Mouse (Mus musculus) ovary, postnatal 10 days (tissue): ENCODE measurements around the gene 2010300C02Rik.
"Not testable (repeated sequence)": the region's sequence is repeated elsewhere in the genome, so short reads cannot be mapped to it uniquely, and the experiment has no call there.

Source experiments
- DNase-seq: peaks from one replicate; pipeline ENCODE4 v3.0.0; 2022; ENCODE audit warnings: low spot score

Gene 2010300C02Rik

DNA sequence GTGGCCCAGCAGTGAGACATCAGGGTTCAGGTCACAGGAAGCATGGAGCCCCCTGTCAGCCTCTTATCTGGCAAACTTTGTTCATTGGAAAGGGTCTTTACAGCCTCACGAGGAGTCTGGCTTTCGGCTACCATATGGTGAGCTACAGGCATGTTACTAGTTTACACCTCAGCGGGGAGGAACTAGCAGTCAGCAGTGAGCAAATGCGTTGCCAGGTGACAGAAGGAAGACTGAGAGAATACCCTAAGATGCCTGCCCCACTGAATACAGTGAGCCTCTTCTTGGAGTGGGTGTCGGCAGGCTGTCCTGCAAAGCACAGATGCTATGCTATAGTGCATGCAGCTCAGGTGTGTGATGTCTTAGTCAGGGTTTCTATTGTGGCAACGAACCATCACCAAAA is 91.1 kb downstream of the 2010300C02Rik start:
- no peak for DNase-seq

DNA sequence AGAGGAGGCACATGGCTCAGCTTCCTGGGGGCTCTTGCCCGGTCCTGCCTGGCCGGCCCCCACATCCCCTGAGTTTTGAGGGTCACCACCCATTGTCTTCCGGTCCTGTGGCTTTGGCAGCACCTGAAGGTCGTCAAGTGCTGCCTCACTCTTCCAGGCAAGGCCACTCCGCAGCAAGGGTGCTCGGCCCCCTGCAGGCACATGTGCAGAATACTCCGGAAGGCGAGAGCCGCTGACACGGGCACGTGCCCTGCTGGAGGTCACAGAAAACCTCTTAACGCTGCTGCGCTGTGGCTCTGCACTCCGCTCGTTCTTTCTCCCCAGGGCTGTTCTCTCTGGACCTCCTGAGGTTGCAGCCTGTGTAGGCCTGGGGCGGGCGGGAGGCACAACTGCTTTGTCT is 95.7 kb downstream of the 2010300C02Rik start:
- DNase-seq = no peak

DNA sequence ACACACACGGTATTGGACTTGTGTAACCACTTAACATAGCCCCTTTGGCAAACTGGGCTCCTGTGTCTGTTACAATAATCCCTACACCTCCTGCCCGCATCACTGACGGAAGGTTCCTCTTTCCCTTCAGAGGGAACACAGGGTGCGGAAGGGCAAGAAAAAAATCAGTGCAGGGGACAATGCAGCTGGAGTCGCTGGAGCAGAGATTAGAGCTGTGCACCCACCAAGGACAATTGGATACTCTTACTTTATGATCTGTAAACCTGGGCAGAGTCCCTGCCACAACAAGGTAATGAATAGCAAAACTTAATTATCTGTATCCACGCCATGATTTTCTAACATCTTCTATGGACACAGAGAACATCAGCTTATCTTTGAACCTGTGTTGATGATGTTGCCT is 97.8 kb downstream of the 2010300C02Rik start:
- DNase-seq = no peak

DNA sequence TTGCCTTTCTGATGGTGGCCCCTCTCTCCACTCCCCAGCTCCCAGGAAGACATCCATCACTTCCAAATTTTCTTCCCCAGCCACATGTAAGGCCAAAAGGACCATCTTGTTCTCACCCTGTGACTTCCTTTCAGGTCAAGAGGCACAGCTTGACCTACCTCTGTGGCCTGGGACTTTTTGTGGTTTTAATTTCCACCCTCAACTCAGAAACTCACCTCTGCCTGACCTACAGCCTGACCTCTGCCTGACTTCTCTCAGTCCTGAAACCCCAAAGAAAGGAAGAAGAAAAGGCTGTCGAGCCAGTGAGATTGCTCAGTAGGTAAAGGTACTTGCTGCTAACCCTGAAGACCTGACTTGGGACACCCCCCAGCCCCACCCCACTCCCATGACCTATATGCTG is 100.3 kb downstream of the 2010300C02Rik start:
- no peak for DNase-seq

DNA sequence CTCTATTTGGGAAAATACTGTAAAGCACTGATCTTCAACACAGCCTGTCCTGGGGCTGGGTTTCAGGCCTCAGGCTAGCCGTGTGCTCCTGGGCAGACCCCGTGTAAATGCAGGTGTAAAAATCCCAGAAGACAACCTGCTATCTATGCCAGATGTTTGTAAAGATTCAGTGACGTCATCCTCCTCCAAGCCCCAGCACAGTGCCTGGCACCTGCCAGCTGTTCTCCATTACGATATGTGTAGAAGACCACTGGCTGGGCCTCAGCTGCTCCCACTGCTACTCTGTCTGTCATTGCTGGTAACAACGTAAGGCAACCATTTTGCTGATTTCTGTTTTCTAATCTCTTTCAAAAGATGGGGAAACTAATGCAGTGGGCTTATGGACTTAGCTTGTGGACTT is 102.8 kb downstream of the 2010300C02Rik start:
- no peak for DNase-seq

DNA sequence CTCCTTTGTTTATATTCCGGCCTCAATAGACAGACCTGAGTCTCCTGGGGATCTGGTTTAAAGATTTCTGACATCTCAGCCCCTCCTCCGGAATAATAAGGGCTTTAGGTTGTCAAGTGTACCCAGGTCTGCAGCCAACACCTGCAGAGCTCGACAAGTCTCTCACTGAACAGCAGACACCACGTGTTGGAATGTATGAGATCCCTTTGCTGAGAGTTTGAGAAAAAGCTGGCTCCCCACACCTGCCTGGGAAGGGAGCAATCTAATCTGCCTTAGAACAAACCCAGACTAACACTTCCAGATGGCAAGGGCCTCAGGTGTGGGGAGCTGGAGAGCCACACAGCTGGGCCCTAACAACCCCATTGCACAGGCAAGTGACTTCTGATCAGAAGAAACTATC is 103.3 kb downstream of the 2010300C02Rik start:
- no peak for DNase-seq

DNA sequence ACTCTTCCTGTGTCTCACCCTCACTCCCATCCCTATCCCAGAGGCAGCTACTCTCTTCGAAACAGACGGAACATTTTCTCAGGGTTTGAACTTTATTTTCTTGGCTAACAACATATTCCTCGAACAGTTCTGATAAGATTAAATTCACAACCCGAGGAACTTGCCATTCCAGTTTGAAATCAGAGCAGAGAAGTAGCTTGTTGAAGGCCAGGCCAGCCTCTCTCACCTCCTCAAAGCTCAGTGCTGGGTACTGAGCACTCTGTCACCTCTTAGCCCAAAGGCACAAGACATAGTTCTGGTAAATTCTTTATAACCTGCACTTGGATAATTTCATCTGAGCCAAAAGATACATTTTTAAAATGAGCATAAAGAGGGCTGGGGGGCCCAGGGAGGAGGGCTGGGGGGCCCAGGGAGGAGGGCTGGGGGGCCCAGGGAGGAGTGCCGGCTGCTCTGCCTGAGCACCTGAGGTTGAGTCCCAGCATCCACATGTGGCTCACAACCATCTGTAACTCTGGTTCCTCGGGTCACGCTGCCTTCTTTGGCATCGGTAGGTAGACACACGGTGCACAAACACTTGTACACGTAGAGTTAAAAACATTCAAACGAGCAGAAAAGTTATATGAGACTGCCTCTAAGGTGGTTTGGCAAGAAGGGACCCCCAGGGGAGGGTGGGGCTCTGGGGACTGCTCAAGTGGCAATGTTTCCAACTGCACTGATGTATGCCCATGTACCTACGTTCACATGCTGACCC is 104.4 kb downstream of the 2010300C02Rik start:
- no peak for DNase-seq

DNA sequence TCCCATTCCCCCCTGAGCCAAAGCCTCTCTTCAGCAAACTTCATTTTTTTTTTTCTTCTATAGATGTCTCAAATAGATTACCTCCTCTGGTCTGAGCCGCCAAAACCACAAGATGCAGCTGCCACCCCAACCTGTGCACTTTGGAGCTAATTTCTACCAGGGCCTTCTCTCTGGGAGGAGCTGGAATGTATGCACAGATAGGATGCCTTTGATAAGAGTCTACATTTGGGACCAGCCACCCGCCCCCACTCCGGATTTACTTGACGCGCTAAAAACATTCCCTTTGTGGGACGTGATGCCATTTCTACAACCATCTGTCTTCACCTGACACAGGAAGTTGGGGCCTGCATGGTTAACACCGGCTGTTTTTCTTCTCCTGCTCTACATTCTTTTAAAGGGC is 105.0 kb downstream of the 2010300C02Rik start:
- no peak for DNase-seq

DNA sequence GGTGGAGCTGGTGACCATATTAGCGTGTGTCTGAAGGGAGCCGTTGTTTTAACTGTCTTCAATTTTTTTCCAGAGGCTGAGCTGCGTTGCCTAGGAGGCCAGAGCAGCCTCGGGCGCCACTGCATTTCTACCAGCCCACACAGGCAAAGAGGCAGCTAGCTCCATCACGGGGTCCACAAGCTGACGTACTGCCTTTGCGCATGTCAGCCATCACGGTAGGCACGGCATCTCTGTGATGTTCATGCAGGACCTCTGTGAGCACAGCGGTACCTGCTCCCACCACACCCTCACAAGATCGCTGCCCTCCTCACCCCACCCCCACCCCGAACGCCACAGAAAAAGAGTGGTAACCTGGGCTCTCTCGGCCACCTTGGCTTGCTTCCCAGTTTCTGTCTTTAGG is 105.8 kb downstream of the 2010300C02Rik start:
- no peak for DNase-seq

DNA sequence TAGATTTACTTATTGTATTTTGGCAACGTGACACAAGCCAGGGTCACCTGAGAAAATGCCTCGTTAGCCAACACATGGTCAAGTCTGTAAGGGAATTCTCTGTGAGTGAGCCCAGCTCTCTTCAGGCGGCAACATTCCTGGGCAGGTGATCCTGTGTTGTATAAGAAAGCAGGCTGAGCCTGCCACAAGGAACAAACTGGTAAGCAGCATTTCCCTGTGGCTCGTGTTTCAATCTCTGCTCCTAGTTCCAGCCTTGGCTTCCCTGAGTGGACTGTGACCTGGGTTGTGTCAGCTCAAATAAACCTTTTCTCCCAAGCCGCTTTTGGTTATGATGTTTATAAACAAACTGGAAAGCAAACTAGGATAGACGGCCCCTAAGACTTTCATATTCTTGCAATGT is 108.9 kb downstream of the 2010300C02Rik start:
- DNase-seq = no peak

DNA sequence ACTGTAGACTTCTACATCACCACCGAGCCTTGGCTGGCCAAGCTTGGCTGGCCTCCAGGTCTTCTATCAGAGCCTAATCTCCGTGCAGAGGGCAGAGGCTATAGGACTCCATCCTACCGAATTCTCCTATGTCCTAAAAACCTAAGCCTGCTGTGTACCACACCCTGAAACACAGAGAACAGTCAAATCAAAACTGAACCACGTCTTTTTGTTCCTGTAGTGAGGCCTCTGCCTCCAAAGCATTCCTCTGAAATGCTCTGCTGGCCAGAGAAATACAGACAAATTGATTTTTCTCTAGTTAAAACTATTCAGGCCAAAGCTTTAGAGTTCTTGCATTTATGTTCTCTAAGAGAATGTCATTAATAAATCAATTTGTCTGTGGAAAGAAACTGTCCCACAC is 109.6 kb downstream of the 2010300C02Rik start:
- no peak for DNase-seq

DNA sequence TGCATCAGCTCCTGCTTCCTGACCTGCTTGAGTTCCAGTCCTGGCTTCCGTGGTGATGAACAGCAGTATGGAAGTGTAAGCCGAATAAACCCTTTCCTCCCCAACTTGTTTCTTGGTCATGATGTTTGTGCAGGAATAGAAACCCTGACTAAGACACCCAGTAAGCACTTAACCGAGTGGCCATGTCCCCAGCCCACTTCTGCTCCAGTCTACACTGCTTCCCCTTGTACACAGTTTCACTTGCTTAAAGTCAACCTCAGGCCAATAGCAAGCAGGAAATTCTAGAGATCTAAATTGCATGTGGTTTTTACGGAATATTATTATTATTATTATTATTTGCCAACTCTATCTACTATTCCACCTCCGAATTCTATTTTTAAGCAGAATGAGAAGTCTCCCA is 114.2 kb downstream of the 2010300C02Rik start:
- not testable (repeated sequence) for DNase-seq

DNA sequence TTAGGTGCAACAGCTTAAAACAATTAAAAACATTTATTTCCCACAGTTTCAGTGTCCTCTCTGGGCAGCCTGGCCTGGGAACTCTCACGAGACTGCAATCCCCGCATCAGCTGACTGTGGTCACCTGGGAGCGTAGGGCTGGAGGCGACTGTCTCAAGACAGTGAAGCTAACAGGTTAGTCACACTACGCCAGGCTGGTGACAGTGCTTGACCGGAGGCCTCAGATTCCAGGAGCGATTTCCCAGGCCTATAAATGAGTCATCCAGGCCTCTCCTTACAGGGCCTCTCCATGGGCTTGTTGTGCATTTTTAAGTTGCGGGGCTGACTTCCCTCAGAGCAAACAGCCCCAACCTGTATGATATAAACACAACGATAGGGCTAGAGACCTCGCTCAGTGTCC is 116.7 kb downstream of the 2010300C02Rik start:
- no peak for DNase-seq

DNA sequence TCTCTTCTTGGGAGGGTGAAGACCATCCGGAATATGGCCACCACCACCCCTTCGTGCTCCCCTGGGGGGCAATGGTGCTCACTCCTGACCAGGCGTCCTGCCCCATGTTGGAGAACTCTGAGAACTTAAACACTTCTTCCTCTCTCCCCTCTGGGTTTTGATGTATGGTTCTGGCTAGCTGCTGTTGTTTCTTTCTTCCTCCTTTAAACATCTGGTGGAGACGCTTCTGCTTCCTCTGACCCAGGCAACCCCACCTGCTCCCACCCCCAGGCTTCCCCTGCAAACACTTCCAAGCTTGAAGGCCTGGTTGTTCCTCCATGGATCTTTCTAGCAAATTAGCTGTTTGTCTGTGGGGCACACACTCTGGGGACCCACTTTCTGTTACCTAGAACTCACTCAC is 117.6 kb downstream of the 2010300C02Rik start:
- DNase-seq = no peak

DNA sequence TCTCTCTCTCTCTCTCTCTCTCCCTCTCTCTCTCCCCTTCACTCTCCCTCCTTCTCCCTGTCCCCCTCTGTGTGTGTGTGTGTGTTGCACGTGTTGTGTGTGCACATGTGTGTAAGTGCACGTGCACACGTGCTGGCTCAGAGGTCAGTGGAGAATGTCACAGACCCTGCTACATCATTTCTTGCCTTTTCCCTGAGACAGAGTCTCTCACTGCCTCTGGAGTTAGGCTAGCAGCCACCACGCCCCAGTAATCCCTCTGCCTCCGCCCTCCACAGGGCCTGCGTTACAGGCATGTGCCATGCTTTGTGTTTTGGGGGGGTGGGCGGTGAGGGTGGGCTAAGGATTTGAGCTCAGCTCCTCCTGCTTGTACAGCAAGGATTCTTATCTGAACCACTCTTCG is 118.4 kb downstream of the 2010300C02Rik start:
- no peak for DNase-seq

DNA sequence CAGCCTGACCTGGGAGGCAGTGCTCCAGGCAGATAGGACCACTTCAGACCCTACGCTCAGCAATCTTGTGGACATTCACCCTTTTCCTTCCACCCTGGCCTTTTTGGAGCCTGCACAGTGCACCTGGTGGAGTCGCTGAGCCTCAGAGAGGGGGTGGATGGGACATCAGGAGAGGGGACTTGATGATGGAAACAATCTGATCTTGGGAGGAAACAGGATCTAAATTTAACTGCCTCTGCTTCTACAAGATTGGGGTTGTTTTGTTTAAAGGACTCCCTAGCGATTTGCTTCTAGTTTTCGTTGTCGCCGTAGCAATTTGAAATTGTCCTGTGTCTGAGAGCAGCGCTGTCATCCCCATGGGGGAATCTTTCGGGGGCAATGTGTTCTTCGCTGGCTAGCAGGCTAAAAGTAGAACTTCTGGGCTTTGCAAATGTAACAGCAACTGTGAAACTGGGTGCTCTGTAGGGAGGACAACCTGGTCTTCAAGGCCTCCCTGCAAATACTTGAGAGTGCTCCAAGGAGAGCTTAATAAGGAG is 119.2 kb downstream of the 2010300C02Rik start:
- no peak for DNase-seq

DNA sequence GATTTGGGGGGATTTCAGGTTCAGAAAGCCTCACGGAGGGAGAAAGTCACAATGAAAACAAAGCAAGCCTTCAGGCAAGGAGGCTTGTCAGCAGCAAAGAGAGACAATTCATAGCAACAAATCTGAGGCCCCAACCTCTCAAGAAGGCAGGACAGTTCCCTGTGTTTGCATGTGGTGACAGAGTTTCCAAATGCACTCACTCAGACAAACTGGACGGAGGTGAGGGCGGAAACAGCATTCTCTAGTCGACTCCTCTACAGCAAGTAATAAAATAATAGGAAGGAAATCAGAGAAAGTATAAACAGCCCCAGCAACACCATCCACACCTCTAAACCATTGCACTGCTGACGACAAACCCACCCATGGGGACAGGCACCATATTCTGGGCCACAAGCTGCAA is 120.9 kb downstream of the 2010300C02Rik start:
- DNase-seq = no peak

DNA sequence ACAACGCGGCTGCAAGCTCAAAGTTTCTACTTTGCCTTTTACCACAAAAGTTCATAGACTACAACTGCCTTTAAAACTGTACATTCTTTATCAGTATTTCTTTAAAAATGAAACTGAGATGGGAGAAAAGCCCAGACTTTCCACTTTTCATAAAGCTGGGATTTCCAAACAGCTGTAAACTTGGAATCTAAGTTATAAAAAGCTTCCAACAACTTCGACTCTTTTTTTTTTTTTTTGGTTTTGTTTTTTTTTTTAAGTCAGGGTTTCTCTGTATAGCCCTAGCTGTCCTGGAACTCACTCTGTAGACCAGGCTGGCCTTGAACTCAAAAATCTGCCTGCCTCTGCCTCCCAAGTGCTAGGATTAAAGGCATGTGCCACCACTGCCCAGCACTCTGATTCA is 125.1 kb downstream of the 2010300C02Rik start:
- not testable (repeated sequence) for DNase-seq

DNA sequence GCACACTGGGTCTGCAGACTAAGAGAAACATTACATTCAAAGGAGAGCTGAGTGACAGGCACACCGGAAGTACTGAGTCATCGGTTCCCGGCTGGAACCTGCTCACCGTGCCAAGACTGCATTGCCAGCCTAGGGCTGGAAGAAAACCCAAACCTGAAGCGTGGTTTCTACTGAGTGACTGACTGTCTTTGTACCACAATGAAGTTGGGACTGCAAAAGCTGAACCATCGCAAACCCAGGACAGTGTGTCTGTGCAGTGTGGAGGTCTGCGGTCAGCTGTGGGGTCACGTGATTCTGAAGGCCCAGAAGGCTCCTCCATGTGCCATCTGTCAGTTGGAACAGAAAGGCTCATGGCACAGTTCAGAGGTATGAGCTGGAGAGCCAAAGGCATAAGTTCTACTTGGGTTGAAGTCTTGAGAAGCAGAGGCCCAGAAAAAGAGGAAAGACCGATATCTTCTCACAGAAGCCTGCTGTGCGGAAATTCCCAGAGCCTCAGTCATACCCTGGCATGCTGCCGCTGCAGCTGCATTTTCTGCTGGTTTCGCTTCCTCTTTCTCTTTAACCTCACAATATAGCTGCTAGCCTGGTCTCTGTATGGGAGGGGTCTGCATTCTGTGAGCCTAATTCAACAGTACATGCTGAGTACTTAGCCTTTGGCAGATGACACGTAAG is 133.9 kb downstream of the 2010300C02Rik start:
- no peak for DNase-seq

DNA sequence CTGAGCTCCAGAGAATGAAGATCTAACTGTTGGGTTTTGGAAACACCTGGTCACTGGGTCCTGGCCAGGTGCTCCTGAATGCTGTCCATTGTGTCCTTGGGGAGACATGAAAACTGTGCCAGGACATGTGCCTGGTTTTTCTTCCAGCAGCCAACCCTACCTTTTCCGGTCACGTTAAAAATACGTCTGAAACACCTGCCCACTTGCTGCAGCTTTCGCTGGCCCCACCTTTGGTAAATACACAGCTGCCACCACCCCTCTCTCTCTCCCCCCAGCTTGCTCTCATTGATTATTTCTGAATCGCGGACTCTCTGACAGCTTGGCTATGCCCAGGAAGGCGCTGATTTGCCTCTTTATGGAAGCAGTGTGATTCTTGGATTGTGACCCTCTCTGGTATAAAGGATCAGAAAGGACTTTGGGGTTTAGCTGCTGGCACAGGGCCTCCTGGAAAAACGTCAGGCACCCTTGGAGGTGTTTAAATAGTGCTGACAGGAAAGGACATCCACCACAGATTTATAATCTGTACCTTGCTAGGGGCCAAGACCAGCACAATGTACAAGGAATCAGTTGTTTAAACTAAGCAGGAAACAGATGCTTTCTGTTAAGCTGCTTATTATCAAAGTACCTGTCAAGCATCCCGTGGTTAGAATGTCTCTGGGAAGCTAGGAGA is 136.0 kb downstream of the 2010300C02Rik start:
- DNase-seq = no peak

DNA sequence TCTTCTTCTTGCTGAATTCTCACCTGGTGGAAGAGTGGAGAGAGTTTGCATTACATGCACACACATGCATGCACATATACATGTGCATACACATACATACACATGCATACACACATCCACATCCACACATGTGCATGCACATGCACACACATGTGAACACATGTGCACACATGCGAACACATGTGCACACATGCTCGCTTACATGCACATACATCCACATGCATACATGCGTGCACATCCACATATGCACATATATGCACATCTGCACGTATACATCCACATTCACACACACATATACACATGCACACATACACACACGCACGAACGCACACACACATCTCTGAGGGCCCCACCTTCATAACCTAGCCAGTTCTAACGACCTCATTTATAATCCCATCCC is 136.7 kb downstream of the 2010300C02Rik start:
- no peak for DNase-seq

DNA sequence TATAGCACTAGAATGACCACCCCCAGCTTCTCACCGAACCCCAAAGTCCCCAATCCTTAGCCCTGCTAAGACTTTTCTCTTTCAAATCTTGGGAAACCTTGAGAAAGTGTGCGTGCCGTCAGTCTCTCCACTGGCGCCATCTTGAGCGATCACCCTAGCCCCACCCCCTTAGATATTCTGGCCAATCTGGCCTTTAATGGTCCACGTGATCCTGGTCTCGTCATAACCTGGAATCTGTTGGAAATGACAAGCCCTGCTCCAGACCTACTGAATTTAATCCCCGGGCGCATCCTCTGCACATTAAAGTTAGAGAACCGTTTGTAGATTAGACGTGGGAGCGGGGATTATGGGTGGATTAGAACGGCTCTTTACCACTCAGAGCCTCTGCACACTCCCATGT is 140.2 kb downstream of the 2010300C02Rik start:
- DNase-seq = no peak
